Mouse (Mus musculus): ENCODE data around the gene Rnf157.
"Not testable (repeated sequence)": the region's sequence is repeated elsewhere in the genome, so short reads cannot be mapped to it uniquely, and the experiment has no call there.

Rnf157 gene

DNA sequence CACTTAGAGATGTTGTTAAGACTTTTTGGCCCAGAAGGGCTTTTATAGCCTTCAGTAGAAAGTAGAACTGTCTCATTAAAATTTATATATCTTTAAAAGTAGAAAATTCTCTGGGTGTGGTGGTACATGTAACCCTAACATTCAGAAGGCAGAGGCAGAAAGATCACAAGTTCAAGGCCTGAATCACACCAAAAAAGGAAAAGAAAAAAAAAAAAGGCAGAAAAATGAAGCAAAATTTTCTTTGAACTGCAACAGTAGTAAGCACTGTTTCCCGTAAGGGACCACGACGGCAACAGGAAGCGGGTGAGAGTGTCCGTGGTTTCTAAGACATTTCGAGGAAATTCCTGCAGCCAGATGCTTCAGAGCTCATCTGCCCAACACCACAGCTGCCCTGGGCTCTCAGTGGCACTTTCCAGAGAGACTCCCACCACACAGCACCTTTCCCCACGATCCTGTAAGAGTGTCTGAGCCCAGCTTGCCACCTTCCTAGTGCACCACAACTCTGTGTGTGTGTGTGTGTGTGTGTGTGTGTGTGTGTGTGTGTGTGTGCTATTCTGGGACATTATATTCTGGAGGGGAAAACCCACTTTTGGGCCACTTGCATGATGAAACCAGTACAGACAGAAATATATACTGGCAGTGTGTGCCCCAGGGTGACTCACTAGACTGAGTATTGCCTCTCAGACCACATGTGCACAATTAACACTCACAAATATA lies 35.7 kb downstream of the Rnf157 start:
- DNase-seq: no peak

DNA sequence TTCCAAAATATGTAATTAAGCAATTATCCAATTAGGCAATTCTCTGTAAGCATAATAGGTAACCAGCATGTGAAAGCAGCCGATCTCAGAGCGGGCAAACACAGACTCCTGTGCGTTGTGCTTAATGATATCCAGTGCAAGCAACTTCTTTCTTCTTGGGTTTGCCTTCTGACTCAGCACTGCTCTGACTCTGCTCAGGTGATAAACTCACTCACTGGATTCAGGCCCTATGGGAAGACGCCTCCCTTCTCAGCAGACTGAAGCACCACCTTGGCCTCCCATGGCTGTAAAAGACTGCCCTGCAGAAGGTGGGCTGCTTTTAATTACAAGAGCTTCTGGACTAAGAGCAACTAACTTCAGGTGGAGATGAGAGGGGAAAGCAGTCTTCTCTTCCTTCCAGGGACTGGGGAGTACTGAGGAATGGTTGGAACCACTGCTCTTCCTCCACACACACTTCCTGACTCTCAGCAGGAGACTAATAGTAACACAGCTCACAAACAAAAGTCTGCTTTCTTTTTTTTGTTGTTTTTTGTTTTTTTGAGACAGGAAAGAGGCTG lies 40.9 kb downstream of the Rnf157 start:
- no peak for DNase-seq

DNA sequence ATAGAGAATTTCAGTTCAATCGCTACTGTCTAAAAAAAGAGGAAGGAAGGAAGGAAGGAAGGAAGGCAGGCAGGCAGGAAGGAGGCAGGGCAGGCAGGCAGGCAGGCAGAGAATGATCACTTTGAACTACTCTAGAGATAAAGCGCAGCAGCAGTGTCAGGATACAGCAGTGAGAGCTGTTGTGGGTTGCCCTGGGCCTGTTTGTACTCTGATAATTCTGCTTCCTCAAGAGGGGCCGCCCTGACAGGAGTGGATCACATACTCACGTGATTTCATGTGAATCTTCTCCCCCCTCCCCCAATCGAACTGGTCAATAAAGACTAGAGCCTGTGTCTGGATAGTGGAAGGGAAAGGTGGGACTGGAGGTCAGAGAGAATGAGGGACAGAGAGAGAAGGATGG lies 43.2 kb downstream of the Rnf157 start:
- no peak for DNase-seq

DNA sequence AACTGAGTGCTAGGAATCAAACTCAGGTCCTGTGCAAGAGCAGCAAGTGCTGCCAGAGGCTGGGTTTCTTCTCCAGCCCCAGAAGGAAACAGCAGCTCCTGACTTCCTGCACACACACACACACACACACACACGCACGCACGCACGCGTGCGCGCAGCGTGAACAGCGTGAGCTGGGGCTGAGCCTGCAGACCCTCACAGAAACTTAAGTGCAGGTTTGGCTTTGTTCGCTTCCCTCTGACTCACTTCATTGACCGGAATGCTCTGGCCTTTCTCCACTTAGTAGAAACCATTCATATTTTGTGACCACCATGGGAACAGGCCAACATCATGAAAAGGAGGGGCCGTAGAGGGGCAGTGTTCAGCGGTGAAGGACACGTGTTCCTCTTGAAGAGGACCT lies 43.8 kb downstream of the Rnf157 start:
- DNase-seq: no peak

DNA sequence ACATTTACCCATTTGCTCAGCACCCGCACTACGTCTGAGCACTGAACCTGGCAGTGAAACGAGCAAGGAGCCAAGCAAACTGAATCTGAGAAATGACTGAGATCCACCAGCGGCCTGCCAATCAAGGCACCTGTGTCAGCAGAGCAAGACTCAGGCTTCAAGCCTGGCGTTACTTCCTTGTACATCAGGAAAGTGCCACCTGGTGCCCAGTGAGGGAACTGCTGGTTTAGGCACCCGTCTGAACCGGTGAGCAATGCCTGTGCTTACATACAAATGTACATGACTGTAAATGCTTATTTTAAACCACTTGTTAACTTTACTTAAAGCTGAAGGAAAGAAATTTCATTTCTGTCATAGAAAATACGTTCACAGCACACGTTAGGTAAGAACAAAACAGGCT lies 44.7 kb downstream of the Rnf157 start:
- DNase-seq: peak; percentile 95

DNA sequence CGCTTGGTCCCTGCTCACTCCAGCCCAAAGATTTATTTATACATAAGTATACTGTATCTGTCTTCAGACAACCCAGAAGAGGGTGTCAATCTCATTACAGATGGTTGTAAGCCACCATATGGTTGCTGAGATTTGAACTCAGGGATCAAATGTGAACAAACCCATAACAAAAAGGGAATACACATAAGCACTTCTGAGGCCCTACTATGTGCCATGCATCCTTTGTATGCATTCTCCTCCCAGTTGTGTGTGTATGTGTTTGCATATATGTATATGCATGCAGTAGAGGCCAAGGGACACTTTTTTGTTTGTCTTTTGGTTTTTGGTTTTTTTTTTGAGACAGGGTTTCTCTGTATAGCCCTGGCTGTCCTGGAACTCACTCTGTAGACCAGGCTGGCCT lies 46.2 kb downstream of the Rnf157 start:
- DNase-seq: no peak

DNA sequence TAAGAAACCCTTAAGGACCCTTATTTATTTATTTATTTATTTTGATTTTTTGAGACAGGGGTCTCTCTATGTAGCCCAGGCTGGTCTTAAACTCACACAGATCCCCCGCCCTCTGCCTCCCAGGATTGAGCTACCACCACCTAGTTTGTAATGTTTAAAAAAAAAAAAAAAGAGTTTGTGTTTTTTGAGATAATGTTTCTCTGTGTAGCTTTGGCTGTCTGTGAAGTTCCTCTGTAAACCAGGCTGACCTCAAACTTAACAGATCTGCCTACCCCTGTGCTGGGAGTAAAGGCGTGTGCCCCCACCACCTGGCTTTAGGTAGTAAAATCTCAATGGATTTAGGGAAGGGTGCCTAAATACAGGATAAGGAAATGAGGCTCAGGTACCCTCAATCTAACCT lies 46.7 kb downstream of the Rnf157 start:
- DNase-seq: no peak

DNA sequence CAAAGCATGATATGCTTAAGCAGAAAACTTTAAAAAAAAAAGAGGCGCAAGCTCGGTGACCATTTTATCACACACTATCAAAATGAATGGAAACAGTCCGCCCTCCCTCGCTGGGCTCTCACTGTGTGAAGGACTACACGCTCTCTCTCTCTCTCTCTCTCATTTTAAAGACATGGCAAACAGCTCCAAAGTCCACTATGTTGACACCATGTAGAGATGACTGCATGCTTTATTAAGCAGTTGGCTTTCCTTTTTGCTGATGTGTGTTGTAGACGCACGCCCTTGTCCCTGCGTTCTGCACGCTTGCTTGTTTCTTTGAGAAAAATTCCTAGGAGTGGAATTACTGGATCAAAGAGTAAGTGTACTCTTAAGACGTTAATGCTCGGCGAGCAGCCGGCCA lies 47.4 kb downstream of the Rnf157 start:
- DNase-seq: no peak

DNA sequence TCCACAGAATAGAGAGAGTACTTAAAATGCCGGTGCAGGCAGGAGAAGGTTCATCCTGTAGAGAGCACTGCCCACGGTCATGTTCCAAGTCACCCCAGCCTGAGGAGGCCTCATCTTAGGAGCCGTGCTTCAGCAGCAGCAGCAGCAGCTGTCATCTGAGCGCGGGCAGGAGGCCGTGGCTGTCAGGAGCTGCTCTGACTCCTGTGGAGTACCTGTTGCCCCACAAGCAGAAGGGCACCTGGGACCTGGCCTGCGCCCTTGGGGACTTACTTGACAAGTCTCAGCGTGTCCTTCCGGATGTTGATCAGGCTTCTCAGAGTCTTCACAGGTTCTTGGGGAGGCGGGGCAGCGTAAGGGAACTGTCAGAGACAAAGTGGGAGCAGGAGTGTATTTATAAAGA lies 50.8 kb downstream of the Rnf157 start:
- no peak for DNase-seq

DNA sequence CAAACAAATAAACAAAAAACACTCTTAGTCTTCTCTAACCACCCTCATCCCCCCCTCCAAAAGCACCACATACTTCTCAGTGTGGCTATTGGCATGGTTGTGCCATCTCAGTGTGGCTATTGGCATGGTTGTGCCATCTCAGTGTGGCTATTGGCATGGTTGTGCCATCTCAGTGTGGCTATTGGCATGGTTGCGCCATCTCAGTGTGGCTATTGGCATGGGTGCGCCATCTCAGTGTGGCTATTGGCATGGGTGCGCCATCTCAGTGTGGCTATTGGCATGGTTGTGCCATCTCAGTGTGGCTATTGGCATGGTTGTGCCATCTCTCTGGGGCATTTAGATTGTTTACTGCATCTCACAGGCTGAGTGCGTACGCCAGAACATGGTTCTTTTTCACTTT lies 51.9 kb downstream of the Rnf157 start:
- DNase-seq: not testable (repeated sequence)

DNA sequence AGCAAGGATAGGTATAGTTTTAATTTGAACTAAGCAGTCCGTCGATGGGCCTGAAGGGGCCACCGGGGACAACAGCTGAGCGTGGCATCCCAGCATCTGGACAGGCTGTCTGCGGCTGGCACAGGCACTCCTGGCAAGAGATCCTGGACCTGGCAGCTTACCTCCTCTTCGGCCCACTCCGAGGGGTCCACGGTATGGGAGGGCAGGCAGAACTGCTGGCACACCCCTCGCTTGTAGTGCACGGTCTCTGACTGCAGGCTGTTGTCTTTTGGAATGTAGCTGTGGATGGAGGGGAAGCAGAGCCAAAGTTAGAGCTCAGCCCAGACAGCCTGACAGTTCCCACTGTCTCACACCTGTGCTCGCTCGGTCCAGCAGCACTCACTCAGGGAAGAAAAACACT lies 53.2 kb downstream of the Rnf157 start:
- DNase-seq: no peak

DNA sequence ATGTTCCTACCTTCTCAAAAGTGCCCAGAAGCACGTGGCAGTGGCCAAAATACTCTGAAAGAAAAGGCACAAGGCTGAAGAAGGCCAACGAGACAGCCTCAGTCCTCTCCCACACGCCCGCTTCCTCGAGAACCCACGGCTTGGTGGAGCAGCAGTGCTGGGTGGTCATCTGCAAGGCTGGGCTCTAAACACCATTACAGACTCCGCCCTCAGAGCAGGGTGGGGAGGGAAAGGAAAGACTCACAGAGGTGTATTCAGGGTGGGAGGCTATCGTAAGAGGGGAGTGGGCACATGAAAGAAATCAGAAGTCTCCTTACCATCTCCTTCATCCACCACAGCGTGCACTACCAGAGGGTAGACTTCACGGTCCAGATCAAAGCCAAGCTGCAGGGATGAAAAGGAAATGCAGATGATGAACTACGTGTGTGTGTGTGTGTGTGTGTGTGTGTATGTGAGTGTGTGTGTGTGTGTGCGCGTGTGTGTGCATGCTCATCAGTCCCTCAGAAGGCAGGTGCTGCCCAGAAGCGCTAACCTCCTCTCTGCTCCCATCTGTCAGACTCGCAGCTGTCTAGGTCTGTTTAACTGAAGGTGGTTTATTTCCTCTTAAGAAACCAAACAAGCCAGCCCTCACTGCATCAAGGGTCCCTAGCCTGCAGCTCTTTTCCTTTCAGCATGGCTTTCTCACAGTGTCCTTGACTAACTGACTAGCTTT lies 53.8 kb downstream of the Rnf157 start:
- no peak for DNase-seq

DNA sequence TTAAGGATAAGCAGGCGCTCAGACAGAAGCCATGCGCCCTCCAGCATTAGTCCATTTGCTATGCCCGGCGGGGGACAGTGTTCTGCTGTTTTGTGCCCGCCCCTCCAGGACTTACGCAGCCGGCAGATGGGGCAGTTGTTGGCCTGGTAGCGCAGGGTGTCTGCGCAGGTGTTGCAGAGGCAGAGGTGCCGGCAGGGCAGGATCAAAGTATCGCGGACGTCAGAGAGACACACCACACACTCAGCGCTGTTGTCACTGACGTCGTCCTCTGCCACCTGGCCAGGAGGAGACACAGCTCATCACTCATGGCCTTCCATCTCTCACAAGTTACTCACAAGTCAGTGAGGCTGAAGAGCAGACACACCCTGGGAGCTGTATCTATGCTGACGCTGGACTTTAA lies 58.3 kb downstream of the Rnf157 start:
- DNase-seq: no peak

DNA sequence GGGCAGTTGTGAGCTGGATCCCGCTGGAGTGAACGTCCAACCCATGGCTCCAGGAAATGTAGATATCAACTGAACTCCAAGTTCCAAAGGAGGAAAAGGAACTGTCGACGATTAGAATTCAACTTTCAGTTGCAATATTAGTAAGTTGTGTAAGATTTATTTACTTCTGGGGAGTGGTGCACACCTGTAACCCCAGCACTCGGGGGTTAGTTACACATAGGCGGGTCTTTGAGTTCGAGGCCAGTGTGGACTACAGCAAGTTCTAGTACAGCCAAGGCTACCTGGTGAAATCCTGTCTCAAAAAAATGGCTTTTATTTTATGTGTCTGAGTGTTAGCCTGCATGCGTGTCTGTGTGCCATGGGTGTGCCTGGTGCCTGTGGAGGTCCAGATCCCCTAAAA lies 59.3 kb downstream of the Rnf157 start:
- no peak for DNase-seq

DNA sequence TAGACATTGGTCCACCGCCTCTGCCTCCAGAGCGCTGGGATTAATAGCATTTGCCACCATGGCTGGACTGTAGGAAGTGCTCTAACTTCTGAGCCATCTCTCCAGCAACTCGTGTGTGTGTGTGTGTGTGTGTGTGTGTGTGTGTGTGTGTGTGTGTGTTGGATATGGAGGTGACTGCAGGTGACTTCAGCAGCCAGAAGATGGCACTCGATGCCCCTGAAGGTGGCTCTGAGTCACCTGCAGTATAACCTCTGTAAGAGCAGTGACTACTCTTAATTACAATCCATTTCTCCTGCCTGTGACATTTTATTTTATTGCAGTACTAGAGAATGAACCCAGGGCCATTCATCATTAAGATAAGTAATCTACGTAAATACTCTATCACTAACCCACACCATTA lies 61.5 kb downstream of the Rnf157 start:
- no peak for DNase-seq

DNA sequence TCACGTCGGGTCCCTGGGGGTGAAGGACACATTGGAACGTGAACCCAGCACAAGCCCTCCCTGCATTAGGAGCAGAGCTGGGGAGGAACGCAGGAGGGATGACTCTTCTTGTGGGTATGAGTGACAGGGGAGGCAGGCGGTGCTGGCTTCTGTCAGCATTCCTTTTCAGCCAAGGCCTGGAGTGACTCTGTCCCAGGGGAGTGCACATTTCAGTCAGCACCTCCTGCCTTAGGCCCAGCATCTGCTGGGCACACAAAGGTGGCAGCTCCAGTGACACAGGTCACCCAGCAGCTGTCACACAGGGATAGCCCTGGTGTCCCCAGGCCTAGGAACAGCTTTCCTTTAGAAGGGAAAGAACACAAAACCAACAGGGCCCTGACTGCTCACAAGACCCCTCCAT lies 64.9 kb downstream of the Rnf157 start:
- no peak for DNase-seq

DNA sequence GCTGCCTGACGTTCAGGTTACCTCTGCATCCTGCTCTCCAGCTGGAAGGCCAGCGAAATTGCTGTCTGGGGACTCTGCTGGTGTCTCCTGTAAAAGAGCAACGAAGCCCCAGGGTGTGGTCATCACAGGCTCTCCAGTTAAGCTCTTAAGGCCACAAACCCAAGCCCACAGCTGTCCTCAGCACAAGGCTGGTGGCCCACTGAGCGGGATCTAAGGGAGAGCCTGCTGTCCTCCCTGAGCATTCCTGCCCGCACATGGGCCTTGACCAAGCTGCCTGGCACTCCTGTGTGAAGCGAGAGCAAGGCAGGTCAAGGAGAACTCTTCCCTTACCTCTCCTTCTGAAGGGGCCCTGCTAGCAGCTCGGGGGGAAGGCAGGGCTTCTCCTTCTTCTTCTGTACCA lies 65.8 kb downstream of the Rnf157 start:
- DNase-seq: peak; percentile 86

DNA sequence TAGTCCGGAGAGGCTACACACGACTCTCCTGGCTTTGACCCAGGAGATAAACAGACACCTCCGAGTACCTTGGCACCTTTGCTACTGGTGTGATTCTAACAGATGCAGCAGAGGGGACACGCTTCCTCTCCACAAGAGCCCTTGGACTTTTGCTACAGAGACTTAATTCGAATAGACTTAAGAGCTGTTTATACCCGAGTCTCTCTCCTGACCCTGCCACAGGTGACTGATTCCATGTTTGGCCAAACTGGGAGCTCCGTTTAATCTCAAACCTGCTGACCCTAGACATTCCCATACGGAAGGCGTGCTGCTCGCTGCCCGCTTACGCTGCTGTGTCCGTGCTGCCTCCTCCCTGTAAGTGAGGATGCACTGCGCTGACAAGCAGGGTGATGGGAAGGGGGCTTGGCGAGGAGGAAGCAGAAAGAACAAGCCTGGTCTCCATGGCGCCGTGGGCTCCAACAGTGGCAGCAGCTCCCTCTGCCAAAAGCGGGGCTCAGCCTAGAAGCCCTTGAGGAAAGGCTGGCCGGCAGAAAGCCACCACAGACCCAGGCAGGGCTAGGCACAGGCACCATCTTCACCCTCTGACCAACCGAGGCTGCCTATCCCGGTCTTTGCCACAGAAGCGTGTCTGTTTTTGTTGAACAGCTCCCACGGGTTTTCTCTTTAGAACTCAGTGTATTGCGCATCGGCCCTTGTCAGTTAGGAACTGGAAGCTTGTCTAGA lies 70.6 kb downstream of the Rnf157 start:
- no peak for DNase-seq

DNA sequence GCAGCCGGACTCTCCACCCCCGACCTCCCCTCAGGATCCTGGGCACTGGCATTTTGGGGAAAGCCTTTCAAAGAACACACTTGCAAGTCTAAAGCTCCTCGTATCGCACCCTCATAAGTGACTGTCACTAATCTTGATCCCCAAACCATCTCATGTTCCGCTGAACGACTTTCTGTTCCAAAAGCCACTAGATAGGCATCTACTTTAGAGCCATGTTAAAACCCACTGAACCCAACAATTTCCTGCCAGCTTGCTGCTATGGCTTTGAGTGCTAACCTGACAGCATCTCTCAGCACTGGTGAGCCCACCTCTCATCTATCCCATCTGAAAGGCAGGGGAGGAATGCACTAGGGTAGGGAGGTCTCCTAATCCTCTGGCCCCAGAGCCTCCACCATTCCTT lies 75.3 kb downstream of the Rnf157 start:
- no peak for DNase-seq

DNA sequence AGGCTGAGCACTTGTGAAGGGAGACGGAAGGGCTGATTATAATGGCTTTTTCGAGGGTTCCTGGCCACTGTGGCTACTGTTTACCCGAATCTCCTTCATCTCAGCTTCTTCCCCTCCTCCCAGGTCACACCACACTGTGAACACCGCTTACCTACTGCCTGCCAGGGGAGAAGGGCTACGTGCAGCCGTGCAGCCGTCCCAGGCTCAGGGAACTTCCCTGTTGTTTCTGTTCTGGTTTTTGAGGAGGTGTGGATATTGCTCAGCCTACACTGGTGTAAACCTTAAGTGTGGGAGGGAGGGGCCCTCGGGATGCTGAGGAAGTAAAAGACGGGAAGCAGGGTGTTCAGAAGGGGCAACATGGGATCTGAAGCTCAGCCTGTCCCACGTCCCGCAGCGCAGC lies 75.8 kb downstream of the Rnf157 start:
- DNase-seq: no peak

DNA sequence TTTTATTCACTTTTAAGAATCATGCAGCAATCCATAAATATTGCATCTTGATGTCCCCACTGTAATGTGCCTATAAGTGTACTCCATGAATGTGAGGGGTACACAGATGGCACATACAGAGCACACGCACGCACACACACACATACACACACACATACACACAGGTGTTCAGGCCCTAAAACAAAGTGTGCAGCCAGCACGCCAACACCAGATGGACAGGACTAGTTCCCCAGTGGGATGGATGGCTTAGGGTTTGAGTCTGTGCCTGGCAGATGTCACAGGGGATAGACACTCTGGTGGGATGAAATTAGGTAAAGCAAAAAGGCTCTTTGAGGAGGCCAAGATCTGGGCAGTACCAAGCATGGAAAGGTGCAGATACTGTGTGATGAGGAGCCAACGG lies 76.4 kb downstream of the Rnf157 start:
- DNase-seq: no peak

DNA sequence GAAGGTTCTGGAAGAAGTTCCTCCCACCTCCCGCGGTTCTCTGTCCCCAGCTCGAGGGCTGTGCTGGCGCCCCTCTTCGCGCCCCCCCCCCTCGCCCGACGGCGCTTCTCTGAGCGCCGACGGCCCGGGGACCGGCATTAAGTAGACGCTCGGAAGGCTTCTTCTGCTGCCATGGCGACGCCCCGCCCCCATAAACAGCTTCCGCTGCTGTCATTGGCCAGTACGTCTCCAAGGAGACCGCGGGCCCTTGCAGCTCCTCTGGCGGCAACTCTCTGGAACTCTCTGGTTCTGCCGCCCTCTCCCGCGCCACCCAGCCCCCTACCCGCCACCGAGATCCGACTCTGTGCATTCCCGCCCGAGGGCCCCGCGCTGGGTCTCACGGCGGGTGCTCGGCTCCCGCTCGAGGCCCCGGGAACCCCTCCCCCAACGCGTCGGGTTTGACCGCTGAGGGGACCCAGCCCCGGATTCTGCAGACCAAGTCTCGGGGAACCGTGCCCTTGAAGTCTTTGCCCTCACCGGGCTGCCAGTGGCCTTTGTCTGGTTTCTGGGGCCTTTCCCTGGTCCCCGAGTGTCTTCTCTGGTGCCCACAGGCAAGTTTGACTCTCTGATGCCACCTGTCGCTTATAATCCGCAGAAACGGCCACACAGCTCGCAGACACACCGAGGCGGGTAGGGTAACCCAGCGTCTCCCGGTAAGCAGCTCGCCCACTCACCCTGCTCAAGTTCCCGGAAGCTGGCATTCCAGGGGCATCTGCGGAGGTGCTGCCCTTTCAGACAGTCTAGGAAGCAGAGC lies 77.4 kb downstream of the Rnf157 start, which contains the start of gene Foxj1:
TSS of gene Foxj1 (minus strand) at position 156 of the 793 bp plus-strand sequence.
- peak; percentile 99 for DNase-seq

DNA sequence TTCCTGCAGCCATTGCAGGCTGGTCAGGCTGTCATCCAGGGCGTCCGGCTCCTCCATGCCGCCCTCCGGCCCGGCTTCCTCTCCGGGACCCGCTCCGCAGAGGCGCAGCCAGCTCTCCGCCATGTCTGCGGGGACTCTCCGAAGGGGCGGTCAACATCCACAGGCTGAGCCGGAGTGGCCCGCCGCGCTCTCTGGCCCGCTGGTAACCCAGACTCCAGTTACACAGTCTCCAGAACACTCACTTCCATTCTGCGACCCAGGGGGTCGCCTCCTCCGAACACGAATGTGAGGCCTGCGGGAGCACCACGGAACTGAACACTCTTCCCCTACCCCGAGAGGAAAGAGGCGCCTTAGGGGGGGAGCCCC lies 78.4 kb downstream of the Rnf157 start:
- DNase-seq: no peak

Data from heart, adult 11 months (tissue).